Mouse (Mus musculus): ENCODE measurements around the gene Fap.

DNA sequence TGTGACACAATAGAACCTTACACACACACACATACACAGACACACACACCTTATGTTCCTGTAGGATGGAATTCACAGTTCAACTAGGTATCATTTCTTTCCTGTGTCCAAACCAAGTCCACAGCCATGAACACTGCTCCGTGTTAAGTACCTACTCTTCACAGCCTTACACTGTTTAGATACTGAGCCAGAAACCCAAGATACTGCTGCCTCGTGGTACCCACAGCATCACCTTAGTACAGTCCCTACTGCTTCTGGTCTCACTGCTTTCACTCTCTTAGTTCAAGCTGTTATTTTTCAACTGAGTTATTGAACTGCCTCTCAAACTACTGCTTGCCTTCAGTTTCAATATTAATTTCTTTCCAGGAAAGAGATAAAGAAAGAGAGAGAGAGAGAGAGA is 110.6 kb downstream of the Fap start:
- no peak for TF ChIP-seq CTCF (IDR thresholded peaks at IDR 0.05; ENCODE audit: extremely low read depth, insufficient read length, insufficient replicate concordance, low read depth, low read length)
- TF ChIP-seq POLR2A (IDR thresholded peaks at IDR 0.05; ENCODE audit: low read depth, low read length) = no peak
